14 mouse cellular contexts compared by ENCODE assay signal in genomic region chr2:158689060-158689459, GRCm38 (mm10). TPM values are rescaled to one million over a fixed set of nuclear protein-coding genes. Genes with fewer than 3 reads are reported as not detected.
DNase-seq lines count a peak whose midpoint lies in the region; ATAC-seq and TF ChIP-seq lines count a peak whose summit lies in the region.
"Had no signal": no experiment of that assay in that cellular context is flagged by ENCODE, and none has a peak within 500 bp of the region (broad histone marks: within the 10 kb centered on the region; RNA-seq: fewer than 3 reads in every experiment).

No protein-coding gene starts in this region.

- TF ChIP-seq EP300 in heart, adult 2 months (IDR thresholded peaks at IDR 0.05; ENCODE audit: insufficient read depth, low read depth, low read length) = no peak

- no peaks in the 10 kb centered on the region; the same call in 1 of the 2 replicates for H3K36me3 ChIP-seq in heart, adult 2 months (ENCODE audit: control insufficient read depth, insufficient read depth, low read length)
- no peaks in the 10 kb centered on the region for H3K36me3 ChIP-seq in kidney, postnatal 0 days (ENCODE audit: insufficient read depth, low read length)
- H3K36me3 ChIP-seq in kidney, embryonic 14.5 days (ENCODE audit: control insufficient read depth, insufficient read depth, low read length) = no peaks in the 10 kb centered on the region
- no peaks in the 10 kb centered on the region for H3K36me3 ChIP-seq in thymus, adult 2 months (ENCODE audit: control insufficient read depth, insufficient read depth, low read length)
- no peaks in the 10 kb centered on the region for H3K36me3 ChIP-seq in stomach, embryonic 16.5 days (ENCODE audit: control insufficient read depth, insufficient read depth, low read length)
- H3K36me3 ChIP-seq: embryonic facial prominence, embryonic 13.5 days; forebrain, embryonic 12.5 days had no signal

- H3K79me2 ChIP-seq in heart, adult 2 months (replicated peaks; ENCODE audit: control insufficient read depth, insufficient read depth, low read length) = no peaks in the 10 kb centered on the region

- H3K27me3 ChIP-seq in heart, adult 2 months (ENCODE audit: control insufficient read depth, insufficient read depth, low read length) = no peaks in the 10 kb centered on the region
- no peaks in the 10 kb centered on the region for H3K27me3 ChIP-seq in kidney, postnatal 0 days (ENCODE audit: insufficient read depth, low read length)
- no peaks in the 10 kb centered on the region for H3K27me3 ChIP-seq in kidney, embryonic 14.5 days (ENCODE audit: control insufficient read depth, insufficient read depth, low read length)
- H3K27me3 ChIP-seq in thymus, adult 2 months (ENCODE audit: control insufficient read depth, insufficient read depth, low read length) = no peaks in the 10 kb centered on the region
- no peaks in the 10 kb centered on the region for H3K27me3 ChIP-seq in stomach, embryonic 16.5 days (ENCODE audit: control insufficient read depth, insufficient read depth, low read length)
- H3K27me3 ChIP-seq: embryonic facial prominence, embryonic 13.5 days had no signal

- TF ChIP-seq CTCF in heart, adult 2 months (IDR thresholded peaks at IDR 0.05) = no peak
- TF ChIP-seq CTCF in kidney, postnatal 0 days (IDR thresholded peaks at IDR 0.05; ENCODE audit: low read depth) = no peak
- no peak for TF ChIP-seq CTCF in thymus, adult 2 months (IDR thresholded peaks at IDR 0.05; ENCODE audit: borderline replicate concordance, control insufficient read depth, extremely low read depth, insufficient read depth, low read length, poor library complexity)

- WGBS in heart, adult 2 months = 53% methylated on average over 5 of the region's 5 CpGs
- 72% methylated on average over 5 of the region's 5 CpGs for WGBS in kidney, postnatal 0 days
- WGBS in kidney, embryonic 14.5 days = 77% methylated on average over 5 of the region's 5 CpGs
- 91% methylated on average over 5 of the region's 5 CpGs for WGBS in thymus, adult 2 months
- WGBS in stomach, embryonic 16.5 days = 80% methylated on average over 5 of the region's 5 CpGs

- no peak for ATAC-seq in kidney, postnatal 0 days (replicated peaks; ENCODE audit: low FRiP score, low read depth)
- no peak for ATAC-seq in kidney, embryonic 14.5 days (ENCODE audit: low FRiP score, low TSS enrichment)
- no peak for ATAC-seq in stomach, embryonic 16.5 days (ENCODE audit: insufficient read depth, low FRiP score)
- ATAC-seq: activated CD4-positive, CD25-positive, alpha-beta regulatory T cell, adult 4 months had no signal

- H3K4me3 ChIP-seq in heart, adult 2 months = no peak overlapping the region
- H3K4me3 ChIP-seq in kidney, postnatal 0 days (replicated peaks; ENCODE audit: low read depth, low read length) = no peak overlapping the region
- H3K4me3 ChIP-seq in kidney, embryonic 14.5 days (ENCODE audit: low read length) = no peak overlapping the region
- H3K4me3 ChIP-seq in thymus, adult 2 months (ENCODE audit: control insufficient read depth, insufficient read depth, low read length) = no peak overlapping the region
- H3K4me3 ChIP-seq in stomach, embryonic 16.5 days (replicated peaks; ENCODE audit: low read length) = no peak overlapping the region
- H3K4me3 ChIP-seq: embryonic facial prominence, embryonic 13.5 days; forebrain, embryonic 12.5 days; megakaryocyte, embryonic 14.5 days had no signal

- no peak for DNase-seq in heart, adult 2 months
- DNase-seq in heart, postnatal 14 days = no peak
- no peak for DNase-seq in kidney, postnatal 0 days (ENCODE audit: low spot score)
- DNase-seq in thymus, adult 2 months = no peak
- DNase-seq in thymus, postnatal 10 days (ENCODE audit: low spot score in 2 of 2) = no peak
- DNase-seq in spleen, postnatal 4 days (ENCODE audit: low spot score in 2 of 2) = no peak
- DNase-seq: B cell, adult 2 months; gastrocnemius, postnatal 36 days had no signal

- H3K9me3 ChIP-seq in kidney, postnatal 0 days (replicated peaks; ENCODE audit: low read length) = no peaks in the 10 kb centered on the region
- no peaks in the 10 kb centered on the region for H3K9me3 ChIP-seq in kidney, embryonic 14.5 days (ENCODE audit: control insufficient read depth, low read length)
- no peaks in the 10 kb centered on the region for H3K9me3 ChIP-seq in stomach, embryonic 16.5 days (replicated peaks; ENCODE audit: control insufficient read depth, low read length)
- H3K9me3 ChIP-seq: embryonic facial prominence, embryonic 13.5 days; forebrain, embryonic 12.5 days; megakaryocyte, embryonic 14.5 days had no signal

- H3K4me1 ChIP-seq in heart, adult 2 months (ENCODE audit: control insufficient read depth, insufficient read depth, low read length) = peaks cover 20% of the 10 kb centered on the region
- peaks cover 14% of the 10 kb centered on the region; the same call in 1 of the 2 replicates for H3K4me1 ChIP-seq in kidney, postnatal 0 days (replicated peaks; ENCODE audit: insufficient read depth, low read length)
- H3K4me1 ChIP-seq in kidney, embryonic 14.5 days (ENCODE audit: control insufficient read depth, insufficient read depth, low read length) = peaks cover 20% of the 10 kb centered on the region
- peaks cover 57% of the 10 kb centered on the region for H3K4me1 ChIP-seq in thymus, adult 2 months (replicated peaks; ENCODE audit: control insufficient read depth, insufficient read depth, low read length)
- H3K4me1 ChIP-seq in stomach, embryonic 16.5 days (ENCODE audit: control insufficient read depth, insufficient read depth, low read length) = no peaks in the 10 kb centered on the region

- intact Hi-C loops in heart, adult 2 months (cut with DNase I) = loop anchor here (5.0 kb wide), 1 partner anchor 48 kb away; no protein-coding TSS in a partner anchor
- intact Hi-C loops in heart, postnatal 14 days (cut with DNase I) = no loop called here

- TF ChIP-seq POLR2A in heart, adult 2 months (IDR thresholded peaks at IDR 0.05; ENCODE audit: insufficient read depth, low read depth, low read length) = no peak
- no peak for TF ChIP-seq POLR2A in thymus, adult 2 months (IDR thresholded peaks at IDR 0.05; ENCODE audit: control insufficient read depth, extremely low read depth, insufficient read depth, low read length, poor library complexity)

- no peak overlapping the region for H3K9ac ChIP-seq in heart, adult 2 months (ENCODE audit: low read depth, low read length)
- H3K9ac ChIP-seq in kidney, postnatal 0 days (ENCODE audit: low read depth, low read length) = no peak overlapping the region
- H3K9ac ChIP-seq in kidney, embryonic 14.5 days (ENCODE audit: low read depth, low read length) = no peak overlapping the region
- H3K9ac ChIP-seq in stomach, embryonic 16.5 days (ENCODE audit: low read length) = no peak overlapping the region
- H3K9ac ChIP-seq: embryonic facial prominence, embryonic 13.5 days; forebrain, embryonic 12.5 days had no signal

- H3K4me2 ChIP-seq in kidney, postnatal 0 days (ENCODE audit: low read length) = no peak overlapping the region; the same call in 1 of the 2 replicates
- H3K4me2 ChIP-seq in kidney, embryonic 14.5 days (replicated peaks; ENCODE audit: low read depth, low read length) = no peak overlapping the region
- H3K4me2 ChIP-seq in stomach, embryonic 16.5 days (ENCODE audit: low read depth, low read length) = no peak overlapping the region
- H3K4me2 ChIP-seq: embryonic facial prominence, embryonic 13.5 days; forebrain, embryonic 12.5 days had no signal

- peak overlapping the region; percentile 89 for H3K27ac ChIP-seq in heart, adult 2 months
- H3K27ac ChIP-seq in kidney, postnatal 0 days = peak overlapping the region; percentile 61; the same call in 1 of the 2 replicates
- H3K27ac ChIP-seq in kidney, embryonic 14.5 days (ENCODE audit: low read depth, low read length) = no peak overlapping the region
- peak overlapping the region; percentile 92 for H3K27ac ChIP-seq in thymus, adult 2 months (ENCODE audit: control insufficient read depth, insufficient read depth, low read length)
- peak overlapping the region; percentile 32; the same call in 1 of the 2 replicates for H3K27ac ChIP-seq in stomach, embryonic 16.5 days (ENCODE audit: low read length)
- H3K27ac ChIP-seq: embryonic facial prominence, embryonic 13.5 days; forebrain, embryonic 12.5 days had no signal

RNA-seq across cellular contexts. Expression of gene Ppp1r16b, which starts 23.9 kb away (rescaled TPM):
- 10 to 100 TPM; 10.4 to 12.3 TPM for total RNA-seq in heart, adult 2 months (2021)
- polyA plus RNA-seq in heart, adult 2 months (2012; rRNA removed) = 3.3 and 5.3 TPM in 2 replicates
- 10 to 100 TPM; 17.0 to 20.2 TPM for total RNA-seq in heart, postnatal 14 days (2021)
- 10.1 TPM in 2 replicates for polyA plus RNA-seq in kidney, postnatal 0 days (2015; fragmentation: Nextera tagmentation; extraction: Ambion mirVana)
- polyA plus RNA-seq in kidney, embryonic 14.5 days (2014; fragmentation: Nextera tagmentation; extraction: Ambion mirVana) = 16.6 and 17.3 TPM in 2 replicates
- 55.8 and 61.4 TPM in 2 replicates for polyA plus RNA-seq in thymus, adult 2 months (2012; rRNA removed)
- 3.5 and 4.1 TPM in 2 replicates for polyA plus RNA-seq in stomach, embryonic 16.5 days (2015; fragmentation: Nextera tagmentation; extraction: Ambion mirVana)
